Mouse (Mus musculus) layer of hippocampus, adult 9-11 months (tissue): ENCODE results near the gene Lamb1.

Source experiments
- DNase-seq: peaks from one replicate; pipeline ENCODE4 v3.0.0; 2022

Gene Lamb1

DNA sequence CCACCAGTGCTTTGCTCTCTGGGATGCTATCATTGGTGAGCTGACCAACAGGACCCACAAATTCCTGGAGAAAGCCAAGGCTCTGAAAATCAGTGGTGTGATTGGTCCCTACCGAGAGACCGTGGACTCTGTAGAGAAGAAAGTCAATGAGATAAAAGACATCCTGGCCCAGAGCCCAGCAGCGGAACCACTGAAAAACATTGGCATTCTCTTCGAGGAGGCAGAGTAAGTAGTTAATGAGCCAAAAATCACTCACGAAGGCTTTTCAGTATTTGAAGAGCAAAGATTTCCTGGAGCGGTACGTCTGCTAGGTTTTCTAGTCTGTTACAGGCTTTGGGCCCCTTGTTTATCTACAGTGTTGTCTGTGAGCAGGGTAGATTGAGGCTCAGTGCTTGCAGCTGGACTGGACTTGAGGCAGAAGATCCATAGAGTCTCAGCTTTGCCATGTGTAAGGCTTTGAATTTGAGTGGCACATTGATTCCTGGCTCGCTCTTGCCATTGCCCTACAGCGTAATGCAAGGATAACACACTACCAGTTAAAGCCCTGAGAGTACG is 53.5 kb downstream of the Lamb1 start:
- no peak for DNase-seq

DNA sequence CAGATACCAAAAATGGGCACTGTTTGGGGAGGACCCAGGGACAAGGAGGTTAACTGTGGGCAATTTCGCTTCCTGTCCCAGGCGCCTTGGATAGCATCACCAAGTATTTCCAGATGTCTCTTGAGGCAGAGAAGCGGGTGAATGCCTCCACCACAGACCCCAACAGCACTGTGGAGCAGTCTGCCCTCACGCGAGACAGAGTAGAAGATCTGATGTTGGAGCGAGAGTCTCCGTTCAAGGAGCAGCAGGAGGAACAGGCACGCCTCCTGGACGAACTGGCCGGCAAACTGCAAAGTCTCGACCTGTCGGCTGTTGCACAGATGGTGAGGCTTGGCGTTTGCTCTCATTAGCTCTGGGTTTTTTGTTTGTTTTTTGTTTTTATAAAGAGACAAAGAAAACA is 55.8 kb downstream of the Lamb1 start:
- DNase-seq, result no peak

DNA sequence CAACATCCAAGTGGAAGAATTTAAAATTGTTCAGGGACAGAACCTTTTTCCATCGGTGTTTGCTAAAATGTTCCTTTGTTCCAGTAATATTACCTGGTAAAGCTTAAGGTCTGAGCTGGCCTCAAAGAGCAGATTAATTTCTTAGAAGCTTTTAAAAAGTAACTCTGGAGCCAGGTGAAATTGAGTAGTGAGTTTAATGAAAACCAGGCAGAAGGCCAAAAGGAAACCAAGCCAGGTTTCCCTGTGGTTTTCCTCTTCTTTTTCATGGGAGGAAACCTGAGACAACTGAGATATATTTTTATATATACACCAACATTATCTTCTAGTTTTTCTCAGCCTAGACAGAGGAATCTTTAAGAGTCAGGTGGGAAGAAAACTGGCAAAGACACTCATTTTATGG is 56.5 kb downstream of the Lamb1 start:
- no peak for DNase-seq

DNA sequence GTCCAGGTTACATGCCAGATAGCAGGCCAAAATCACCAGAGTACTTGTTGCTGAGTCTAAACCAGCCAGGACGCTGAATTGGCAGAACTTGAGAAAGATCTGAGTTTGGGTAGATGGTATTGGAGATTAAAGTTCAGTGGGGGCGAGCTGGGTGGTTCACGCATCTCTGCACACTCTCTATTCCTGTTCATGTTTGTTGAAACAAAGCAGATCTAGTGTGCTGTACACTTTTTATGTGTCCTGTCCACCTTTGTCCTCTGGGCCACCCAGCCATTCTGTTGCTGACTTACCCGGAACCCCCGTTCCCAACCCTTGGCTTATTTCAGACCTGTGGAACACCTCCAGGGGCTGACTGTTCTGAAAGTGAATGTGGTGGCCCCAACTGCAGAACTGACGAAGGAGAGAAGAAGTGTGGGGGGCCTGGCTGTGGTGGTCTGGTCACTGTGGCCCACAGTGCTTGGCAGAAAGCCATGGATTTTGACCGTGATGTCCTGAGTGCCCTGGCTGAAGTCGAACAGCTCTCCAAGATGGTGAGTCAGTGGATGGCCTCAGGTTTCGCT is 58.2 kb downstream of the Lamb1 start:
- DNase-seq, result no peak

DNA sequence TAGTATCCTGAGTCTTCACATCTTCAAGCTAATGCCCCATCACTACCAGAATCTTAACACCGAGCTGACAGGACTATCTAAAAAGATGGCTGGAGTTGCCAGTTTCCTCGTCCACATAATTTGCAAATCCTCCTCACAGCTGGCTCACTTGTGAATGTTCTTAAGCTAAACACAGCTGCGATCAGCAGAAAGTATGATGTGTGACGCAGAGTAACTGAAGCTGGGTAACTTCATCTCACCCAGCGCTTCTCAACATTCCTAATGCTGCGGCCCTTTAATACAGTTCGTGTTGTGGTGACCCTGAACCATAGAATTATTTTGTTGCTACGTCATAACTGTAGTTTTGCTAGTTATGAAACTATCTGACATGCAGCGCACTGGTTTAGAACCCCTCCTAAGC is 62.1 kb downstream of the Lamb1 start:
- no peak for DNase-seq

DNA sequence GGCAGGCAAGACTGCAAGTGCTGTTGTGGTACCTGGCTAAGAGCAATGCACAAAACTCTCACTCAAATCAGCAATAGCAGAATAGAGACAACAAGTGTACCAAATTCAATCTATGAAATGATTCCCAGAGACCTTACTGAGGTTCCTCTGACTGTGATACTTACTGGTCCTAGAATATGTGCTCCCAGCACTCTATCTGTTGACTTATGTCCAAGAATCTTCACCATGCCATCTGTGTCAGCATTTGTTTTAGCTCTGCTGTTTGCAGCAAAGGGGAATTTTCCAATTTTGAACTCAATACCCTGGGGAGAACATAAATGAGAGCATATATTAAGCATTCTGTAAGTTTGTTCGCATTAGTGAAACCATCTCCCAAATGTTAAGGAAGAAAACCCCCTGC is 68.2 kb downstream of the Lamb1 start:
- DNase-seq, result peak; percentile 26

DNA sequence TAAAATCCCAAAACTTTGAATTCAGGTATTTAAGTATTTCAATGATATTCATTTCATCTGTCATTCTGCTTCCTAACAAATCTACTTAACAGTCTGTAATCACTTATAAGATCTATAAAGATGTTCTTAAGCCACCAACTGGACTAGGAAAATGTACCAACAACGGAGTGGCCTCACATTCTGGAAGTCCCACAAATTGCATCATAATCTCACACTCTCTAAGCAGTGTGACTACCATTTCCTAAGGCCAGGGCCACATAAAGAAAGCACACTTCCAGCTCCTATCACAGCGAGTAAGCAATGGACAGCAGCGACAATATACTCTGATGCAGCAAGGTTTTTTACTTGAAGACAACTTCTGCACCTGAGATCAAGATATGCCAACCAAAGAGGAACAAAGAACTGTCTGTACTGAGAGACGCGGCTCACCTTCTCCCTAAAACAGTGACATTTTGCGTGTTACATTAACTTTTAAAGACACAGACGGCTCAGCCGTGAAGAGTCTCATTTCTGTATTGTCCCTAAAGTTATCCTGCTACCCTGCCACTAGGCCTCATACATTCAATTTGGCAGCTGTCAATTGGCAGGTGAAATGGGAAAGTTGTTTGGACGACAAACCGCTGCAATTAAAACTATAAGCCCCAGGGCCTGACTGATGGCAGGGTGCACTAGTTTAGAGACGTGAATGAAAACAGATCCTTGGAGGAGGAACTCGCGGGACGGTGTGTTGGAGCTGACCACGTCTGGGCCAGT is 85.3 kb downstream of the Lamb1 start:
- DNase-seq, result no peak

DNA sequence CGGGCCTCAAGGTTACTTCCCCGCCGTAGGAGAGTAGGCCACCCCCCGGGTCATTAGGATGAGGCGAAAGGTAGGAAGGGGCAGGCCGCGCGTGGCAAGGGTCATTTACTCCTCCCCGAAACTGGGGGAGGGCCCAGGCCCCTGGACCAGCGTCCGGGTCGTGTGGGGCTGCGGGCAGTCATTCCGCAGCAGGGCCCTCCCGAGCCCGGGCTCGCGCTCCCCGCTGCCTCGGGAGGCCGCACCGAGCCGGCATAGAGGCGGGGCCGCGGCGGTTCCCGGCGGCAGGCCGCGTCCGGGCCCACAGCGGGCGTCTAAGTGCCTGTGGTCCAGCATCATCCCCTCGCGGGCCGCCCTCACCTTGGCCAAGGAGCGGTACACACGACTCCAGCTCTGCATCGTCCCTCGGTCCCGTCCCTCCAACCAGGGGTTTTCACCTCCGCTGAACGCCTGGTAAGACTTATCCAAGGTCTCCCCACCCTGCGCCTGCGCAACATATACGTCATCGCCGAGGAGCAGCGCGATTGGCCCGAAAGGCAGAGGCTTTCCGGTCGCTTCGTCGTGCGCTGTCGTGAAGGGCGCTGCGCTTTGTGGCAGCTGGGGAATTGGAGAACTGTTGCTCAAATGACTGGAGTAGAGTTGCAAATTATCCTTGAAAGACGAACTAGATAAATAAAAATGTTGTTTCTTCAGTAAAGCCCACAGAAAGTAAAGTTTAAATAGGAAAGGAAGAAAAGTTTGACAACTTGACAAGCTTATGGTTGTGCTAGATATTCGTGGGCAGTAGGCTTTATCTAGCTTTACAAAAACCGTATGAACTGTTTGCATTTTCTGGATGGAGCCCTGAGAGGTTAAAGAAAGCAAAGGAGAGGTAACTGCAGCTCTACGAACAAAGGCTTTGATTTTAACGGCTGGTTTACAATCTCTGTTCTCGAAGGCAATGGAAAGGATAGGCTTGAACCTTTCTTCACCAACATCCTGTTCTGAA is 86.2 kb downstream of the Lamb1 start, which contains the start of gene Dld:
TSS of gene Dld (minus strand) at position 510 of the 985 bp plus-strand sequence.
- peak; percentile 96 for DNase-seq

DNA sequence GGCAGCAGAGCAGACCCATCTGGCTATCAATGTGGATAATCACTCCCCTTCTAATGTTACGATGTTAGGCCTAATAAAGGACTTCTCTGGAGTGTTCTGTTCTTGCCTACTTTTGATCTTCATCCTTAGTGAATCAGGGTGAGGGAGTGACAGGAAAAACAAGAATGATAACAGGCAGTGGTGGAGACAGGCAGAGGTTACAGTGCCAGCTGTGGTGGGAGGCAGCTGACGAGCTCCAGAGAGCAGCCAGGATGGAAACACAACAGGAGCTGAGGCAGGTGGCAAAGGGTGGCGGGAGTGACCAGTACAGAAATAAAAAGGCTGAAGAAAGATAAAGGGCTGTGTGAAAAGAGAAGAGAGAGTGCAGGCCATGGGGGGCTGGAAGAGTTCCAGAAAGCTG is 101.4 kb downstream of the Lamb1 start:
- no peak for DNase-seq

DNA sequence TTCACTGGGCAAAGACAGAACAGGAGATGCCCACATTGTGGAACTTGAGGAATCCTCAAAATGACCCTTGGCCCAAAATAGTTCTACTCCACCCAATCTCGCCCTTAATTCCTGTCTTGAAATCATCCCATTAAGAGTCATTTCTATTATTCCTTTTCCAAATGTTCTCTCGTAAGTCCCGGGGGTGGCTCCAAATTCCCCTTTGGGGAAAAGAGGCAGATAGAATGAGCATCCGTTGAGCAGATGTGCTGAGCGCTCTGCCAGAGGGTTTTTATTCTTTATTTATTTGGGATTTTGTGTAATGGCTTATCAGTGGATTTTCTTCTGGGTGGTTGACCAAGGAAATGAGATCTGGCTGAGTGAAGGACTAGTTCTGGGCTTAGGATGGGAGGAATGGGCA is 102.7 kb downstream of the Lamb1 start:
- DNase-seq, result no peak

DNA sequence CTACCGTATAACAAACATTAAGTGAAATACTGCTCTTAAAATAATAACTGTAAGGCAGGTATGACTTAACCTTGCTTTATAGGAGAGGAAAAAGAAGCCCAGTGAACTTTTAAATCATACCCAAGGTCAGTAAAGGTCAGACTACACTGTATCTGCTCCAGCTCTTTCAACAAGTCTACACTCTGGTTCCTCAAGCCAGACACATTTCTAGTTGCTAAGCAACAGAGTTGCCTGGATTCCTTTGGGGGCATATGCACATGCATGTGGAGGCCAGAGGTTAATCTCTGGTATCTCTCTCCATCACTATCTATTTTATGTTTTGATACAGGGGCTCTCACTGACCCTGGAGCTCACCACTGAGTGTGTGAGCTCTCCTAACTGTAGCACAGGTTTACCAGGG is 104.1 kb downstream of the Lamb1 start:
- no peak for DNase-seq

DNA sequence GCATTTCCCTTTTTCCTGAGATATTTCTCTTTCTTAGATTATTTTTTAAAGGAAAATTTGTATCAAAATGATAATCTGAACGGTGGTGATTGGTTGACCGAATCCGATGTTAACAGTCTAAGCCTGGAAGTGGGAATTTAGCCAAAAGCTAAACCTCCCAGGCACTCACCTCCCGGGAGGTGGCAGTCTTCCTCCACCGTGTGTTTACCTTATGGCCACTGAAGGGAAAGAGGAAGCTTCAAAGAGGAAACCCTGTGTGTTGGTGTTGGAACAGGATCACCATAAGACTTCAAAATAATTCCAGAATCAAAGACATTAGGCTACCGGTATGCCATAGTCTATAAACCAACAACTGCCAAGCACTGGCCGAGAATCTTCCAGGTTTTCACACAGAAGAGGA is 104.6 kb downstream of the Lamb1 start:
- DNase-seq, result no peak

DNA sequence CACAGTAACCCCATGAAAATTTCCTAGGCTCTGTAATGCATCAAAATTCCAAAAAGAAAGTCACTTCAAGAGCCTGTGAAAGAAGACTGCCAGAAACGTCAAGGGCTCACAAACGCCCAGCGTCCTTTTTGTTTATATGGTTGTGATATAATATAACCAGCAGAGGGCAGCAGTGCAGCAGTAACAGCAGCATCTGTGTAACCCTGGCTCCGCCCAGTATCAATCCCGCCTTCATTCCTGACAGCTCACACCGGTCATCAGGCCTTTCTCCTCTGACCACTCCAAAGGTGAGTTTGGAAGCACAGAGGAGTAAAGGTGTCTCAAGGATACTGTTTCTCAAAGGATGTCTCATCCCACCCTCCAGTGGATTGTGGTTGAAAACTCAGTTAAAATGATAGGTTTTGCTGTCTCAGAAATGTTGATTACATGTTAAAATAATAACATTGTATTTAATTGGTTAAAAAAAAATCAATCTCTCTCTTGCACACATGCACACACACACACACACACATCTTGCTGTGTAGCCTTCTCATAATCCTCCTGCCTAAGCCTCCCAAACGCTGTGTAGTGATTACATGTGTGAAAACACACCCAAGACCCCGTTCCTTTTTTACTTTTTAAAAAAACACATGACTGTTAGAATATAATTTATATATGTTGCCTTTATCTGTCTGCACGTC is 109.7 kb downstream of the Lamb1 start:
- DNase-seq, result peak; percentile 53

DNA sequence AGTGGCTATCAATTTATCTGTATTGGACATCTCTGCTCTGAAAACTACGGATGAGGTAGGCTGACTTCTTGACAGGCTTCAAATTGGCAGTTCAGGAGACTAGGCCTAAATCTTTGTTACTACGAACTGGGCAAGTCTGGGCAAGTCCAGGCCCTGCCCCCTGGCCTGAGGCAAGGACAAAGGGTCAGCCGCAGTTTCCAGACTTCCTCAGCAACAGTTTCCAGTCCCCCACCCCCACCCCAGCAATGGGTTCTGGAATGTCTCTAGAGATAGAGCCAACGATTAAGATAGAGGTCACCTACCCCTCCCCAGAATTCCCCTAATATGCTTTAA is 110.2 kb downstream of the Lamb1 start:
- DNase-seq, result no peak

DNA sequence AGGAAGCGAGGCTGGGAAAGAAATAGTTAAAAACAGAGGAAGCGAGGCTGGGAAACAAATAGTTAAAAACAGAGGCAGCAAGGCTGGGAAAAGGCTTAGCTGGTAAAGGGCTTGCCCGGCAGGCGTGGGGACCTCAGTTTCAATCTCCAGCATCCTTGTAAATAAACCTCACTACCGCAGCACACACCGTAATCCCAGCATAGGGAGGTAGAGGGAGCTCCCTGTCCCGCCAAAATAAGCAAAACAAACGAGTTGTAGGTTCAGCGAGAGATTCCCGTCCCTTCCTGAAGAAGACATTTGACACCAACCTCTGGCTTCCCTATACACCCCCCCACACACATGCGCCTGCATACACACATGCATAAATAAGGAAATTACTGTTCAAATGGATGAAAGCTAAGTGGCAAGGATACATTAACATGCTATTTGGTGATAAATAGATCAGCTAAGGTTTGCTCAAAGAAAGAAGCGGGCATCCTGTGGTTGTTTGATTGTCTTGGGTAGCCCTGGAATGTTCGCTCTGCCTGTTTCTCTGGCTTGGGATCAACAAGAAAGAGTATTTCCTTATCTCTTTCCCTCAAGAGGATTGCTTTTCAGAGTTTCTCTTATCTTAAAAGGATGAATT is 111.4 kb downstream of the Lamb1 start:
- no peak for DNase-seq

DNA sequence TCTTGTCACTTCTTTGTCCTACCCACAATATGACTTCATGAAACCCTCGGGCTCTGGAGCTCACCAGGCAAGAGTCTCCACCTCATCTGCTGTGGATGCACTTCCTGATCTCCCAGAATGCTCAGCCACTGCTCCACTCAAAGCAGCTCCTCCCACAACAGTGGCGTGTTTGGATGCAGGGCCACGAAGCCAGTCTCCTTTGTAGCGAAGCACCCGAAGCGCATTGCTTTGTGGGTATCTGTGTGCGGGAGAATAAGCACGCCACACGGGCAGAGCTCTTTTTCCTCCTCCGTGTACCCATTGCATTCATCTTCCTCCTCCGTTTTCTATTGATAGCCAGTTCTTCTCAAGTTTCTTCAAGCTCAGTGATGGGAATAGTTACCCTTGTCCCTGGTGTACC is 112.2 kb downstream of the Lamb1 start:
- no peak for DNase-seq
